In genomic region chr7:110237451-110237836, GRCm38 (mm10) we compare ENCODE assay signal across 9 mouse cellular contexts. TPM values are rescaled to one million over a fixed set of nuclear protein-coding genes. Genes with fewer than 3 reads are reported as not detected.
DNase-seq lines count a peak whose midpoint lies in the region; ATAC-seq and TF ChIP-seq lines count a peak whose summit lies in the region.
"Had no signal": no experiment of that assay in that cellular context is flagged by ENCODE, and none has a peak within 500 bp of the region (broad histone marks: within the 10 kb centered on the region; RNA-seq: fewer than 3 reads in every experiment).

No protein-coding gene starts in this region.

- no peaks in the 10 kb centered on the region; the same call in 1 of the 2 replicates for H3K36me3 ChIP-seq in lung, embryonic 14.5 days (ENCODE audit: insufficient read depth)
- no peaks in the 10 kb centered on the region for H3K36me3 ChIP-seq in intestine, embryonic 15.5 days
- H3K36me3 ChIP-seq in small intestine, adult 2 months (ENCODE audit: control insufficient read depth, insufficient read depth, low read length) = no peaks in the 10 kb centered on the region; the same call in 1 of the 2 replicates

- no peaks in the 10 kb centered on the region for H3K9me3 ChIP-seq in lung, embryonic 14.5 days (ENCODE audit: low read depth, low read length)
- no peaks in the 10 kb centered on the region for H3K9me3 ChIP-seq in intestine, embryonic 15.5 days

- H3K27me3 ChIP-seq in lung, embryonic 14.5 days (ENCODE audit: insufficient read depth, low read length) = no peaks in the 10 kb centered on the region
- no peaks in the 10 kb centered on the region for H3K27me3 ChIP-seq in intestine, embryonic 15.5 days (replicated peaks)
- no peaks in the 10 kb centered on the region for H3K27me3 ChIP-seq in small intestine, adult 2 months (ENCODE audit: control insufficient read depth, insufficient read depth, low read length)

- peak overlapping the region; percentile 67 for H3K27ac ChIP-seq in lung, embryonic 14.5 days (ENCODE audit: low read depth)
- peak overlapping the region; percentile 44 for H3K27ac ChIP-seq in intestine, embryonic 15.5 days
- H3K27ac ChIP-seq in small intestine, adult 2 months (ENCODE audit: insufficient read depth, low read depth, low read length) = peak overlapping the region; percentile 57

- no peak overlapping the region for H3K4me3 ChIP-seq in lung, embryonic 14.5 days (ENCODE audit: low read depth, low read length)
- no peak overlapping the region for H3K4me3 ChIP-seq in lung, adult 2 months (replicated peaks; ENCODE audit: extremely low read depth, low read depth, low read length)
- no peak overlapping the region for H3K4me3 ChIP-seq in intestine, embryonic 15.5 days (replicated peaks)
- H3K4me3 ChIP-seq in small intestine, adult 2 months (ENCODE audit: low read depth, low read length) = no peak overlapping the region

- H3K9ac ChIP-seq in lung, embryonic 14.5 days = no peak overlapping the region
- no peak overlapping the region for H3K9ac ChIP-seq in intestine, embryonic 15.5 days

- TF ChIP-seq POLR2A in lung, adult 2 months (IDR thresholded peaks at IDR 0.05; ENCODE audit: borderline replicate concordance, extremely low read depth, low read depth, low read length) = no peak
- no peak for TF ChIP-seq POLR2A in small intestine, adult 2 months (IDR thresholded peaks at IDR 0.05; ENCODE audit: low read depth, low read length)

- DNase-seq in lung, embryonic 14.5 days = peak; percentile 52
- DNase-seq in lung, adult 2 months = no peak
- no peak for DNase-seq in cerebellum, adult 11-12 months
- no peak for DNase-seq in right cerebral cortex, postnatal 10 days (ENCODE audit: low spot score in 2 of 2)
- DNase-seq in adrenal gland, adult 2 months = no peak
- DNase-seq: adrenal gland, adult 8-10 months had no signal

- H3K4me2 ChIP-seq in lung, embryonic 14.5 days = peak overlapping the region; percentile 23
- no peak overlapping the region for H3K4me2 ChIP-seq in intestine, embryonic 15.5 days (replicated peaks)

- ATAC-seq in lung, embryonic 14.5 days (ENCODE audit: insufficient read depth) = peak; percentile 58; the same call in 1 of the 2 replicates
- peak; percentile 76 for ATAC-seq in common myeloid progenitor, adult 5-6 weeks (replicated peaks; ENCODE audit: low read depth, poor library complexity, severe bottlenecking)
- peak; percentile 45; the same call in 1 of the 2 replicates for ATAC-seq in intestine, embryonic 15.5 days

- TF ChIP-seq CTCF in lung, embryonic 14.5 days (IDR thresholded peaks at IDR 0.05; ENCODE audit: low read depth) = no peak
- TF ChIP-seq CTCF in lung, adult 2 months (IDR thresholded peaks at IDR 0.05; ENCODE audit: insufficient read depth, low read length) = no peak
- TF ChIP-seq CTCF in small intestine, adult 2 months (IDR thresholded peaks at IDR 0.05; ENCODE audit: extremely low read depth, insufficient read length, insufficient replicate concordance, low read depth, low read length) = no peak

- 14% methylated on average over 3 of the region's 3 CpGs for WGBS in lung, embryonic 14.5 days
- under 1% methylated on average over 3 of the region's 3 CpGs for WGBS in lung, adult 2 months
- 26% methylated on average over 3 of the region's 3 CpGs for WGBS in intestine, embryonic 15.5 days
- 28% methylated on average over 3 of the region's 3 CpGs for WGBS in small intestine, adult 2 months

- H3K4me1 ChIP-seq in lung, embryonic 14.5 days (ENCODE audit: insufficient read depth) = 0 out of 2 replicates have a peak, but pooled peaks cover 9% of the 10 kb centered on the region
- peaks cover 24% of the 10 kb centered on the region for H3K4me1 ChIP-seq in lung, adult 2 months (ENCODE audit: control insufficient read depth, insufficient read depth, low read length)
- H3K4me1 ChIP-seq in intestine, embryonic 15.5 days (replicated peaks) = peaks cover 9% of the 10 kb centered on the region
- H3K4me1 ChIP-seq in small intestine, adult 2 months (ENCODE audit: control insufficient read depth, insufficient read depth, insufficient read length, low read length) = peaks cover 8% of the 10 kb centered on the region; the same call in 1 of the 2 replicates

RNA-seq across cellular contexts. Expression of gene Swap70, which starts 15.9 kb away (rescaled TPM):
- 33.0 and 35.4 TPM in 2 replicates for polyA plus RNA-seq in lung, embryonic 14.5 days (2014; fragmentation: Nextera tagmentation; extraction: Ambion mirVana)
- 38.2 and 39.7 TPM in 2 replicates for polyA plus RNA-seq in lung, adult 2 months (2012; rRNA removed)
- total RNA-seq in common myeloid progenitor, adult 5-6 weeks (2017) = 62.2 and 66.2 TPM in 2 replicates
- polyA plus RNA-seq in intestine, embryonic 15.5 days (2015; fragmentation: Nextera tagmentation; extraction: Ambion mirVana) = 29.9 and 30.7 TPM in 2 replicates
- polyA plus RNA-seq in small intestine, adult 2 months (2012; rRNA removed) = 4.3 and 9.7 TPM in 2 replicates
- total RNA-seq in adrenal gland, adult 2 months (2021) = 10 to 100 TPM; 12.6 to 23.2 TPM
- polyA plus RNA-seq in adrenal gland, adult 2 months (2012; rRNA removed) = 10.7 and 13.0 TPM in 2 replicates
